Mouse (Mus musculus) lung, postnatal 36 days (tissue): ENCODE measurements at regions not wholly inside any gene's neighbourhood (a gene's known extent, or its start where the extent isn't known, plus 50 kb on each side); places are given as distances from the start of the nearest gene placed in this dataset.
"Not testable (repeated sequence)": the region's sequence is repeated elsewhere in the genome, so short reads cannot be mapped to it uniquely, and the experiment has no call there.

Source experiments
- DNase-seq: peaks from one replicate; pipeline ENCODE4 v3.0.0; 2022; ENCODE audit warnings: mixed read lengths

- peak; percentile 96 for DNase-seq
These were observed 80.1 kb upstream of the Riok2 start for GRCm38 (mm10) chr17:17293932-17294534.

DNA sequence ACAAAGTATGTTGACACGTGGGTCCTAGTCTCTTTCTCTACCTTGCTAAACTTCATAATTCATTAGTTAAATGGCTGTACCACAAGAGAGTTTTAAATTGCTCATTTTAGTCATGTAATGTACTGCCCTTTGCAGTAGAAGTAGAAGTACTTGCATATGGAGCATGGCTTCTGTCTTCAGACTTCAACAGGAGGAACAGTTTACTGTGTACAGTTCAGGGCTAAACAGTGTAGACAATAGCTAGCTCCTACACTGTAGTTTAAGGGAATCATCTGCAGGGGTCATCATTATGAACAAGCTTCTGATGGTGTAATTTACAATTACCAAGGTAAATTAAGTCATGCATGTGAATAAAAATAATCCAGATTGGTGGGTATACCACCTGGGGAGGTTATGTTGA is 79.1 kb upstream of the Riok2 start:
- DNase-seq, result not testable (repeated sequence)

GRCm38 (mm10) chr17:17303496-17303895 is 70.6 kb upstream of the Riok2 start:
- DNase-seq, result not testable (repeated sequence)
